ENCODE assay signal across 24 mouse cellular contexts in the genomic region with DNA sequence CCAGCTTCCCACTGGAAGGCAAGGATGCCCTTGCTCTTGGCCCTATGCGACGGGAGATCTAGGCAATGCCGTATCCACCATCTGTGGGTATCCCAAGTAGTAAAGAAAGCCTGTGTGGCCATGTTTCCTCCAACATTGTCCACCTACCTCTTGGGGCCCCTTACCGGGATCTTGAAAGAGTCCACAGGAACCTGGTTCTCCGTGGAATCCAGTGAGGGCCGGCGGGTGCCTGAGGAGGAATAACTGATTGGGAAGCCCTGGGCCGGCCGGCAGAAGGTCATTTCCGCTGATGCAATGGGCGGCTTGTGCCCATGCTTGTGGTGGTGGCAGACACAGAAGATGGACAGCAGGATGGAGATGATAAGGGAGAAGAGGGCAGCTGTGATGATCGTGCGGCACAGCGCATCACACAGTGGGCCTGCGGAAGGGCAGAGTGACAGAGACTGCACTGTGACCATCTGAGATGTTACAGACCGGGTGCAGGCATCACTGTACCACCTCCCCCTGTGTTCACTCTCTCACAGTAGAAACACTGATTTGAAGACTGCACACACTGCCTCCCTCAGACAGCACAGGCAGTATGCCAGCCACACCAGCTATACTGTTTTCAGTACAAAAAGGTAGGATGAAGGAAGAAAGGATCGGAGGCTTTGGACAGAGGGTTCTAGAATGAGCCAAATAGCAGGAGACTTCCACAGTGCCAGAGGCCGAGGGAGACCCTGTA. TPM values are rescaled to one million over a fixed set of nuclear protein-coding genes. Genes with fewer than 3 reads are reported as not detected.
DNase-seq lines count a peak whose midpoint lies in the region.
"Had no signal": no experiment of that assay in that cellular context is flagged by ENCODE, and none has a peak within 500 bp of the region (broad histone marks: within the 10 kb centered on the region; RNA-seq: fewer than 3 reads in every experiment).

No protein-coding gene starts in this region.

- no peaks in the 10 kb centered on the region; the same call in 1 of the 2 replicates for H3K4me1 ChIP-seq in heart, embryonic 10.5 days
- H3K4me1 ChIP-seq: embryonic facial prominence, embryonic 15.5 days; forebrain, embryonic 10.5 days; forebrain, embryonic 15.5 days; heart, embryonic 12.5 days; hindbrain, embryonic 15.5 days had no signal

- H3K27ac ChIP-seq in heart, embryonic 10.5 days, result no peak overlapping the region
- H3K27ac ChIP-seq: embryonic facial prominence, embryonic 15.5 days; forebrain, embryonic 10.5 days; forebrain, embryonic 15.5 days; gastrocnemius, adult 2 months; heart, adult 2 months; hindbrain, embryonic 15.5 days had no signal

- DNase-seq in heart, embryonic 10.5 days (ENCODE audit: low spot score), result peak; percentile 70
- DNase-seq in heart, adult 18-20 months, result no peak
- DNase-seq in left cerebral cortex, postnatal 25 days (ENCODE audit: low spot score in 2 of 2), result peak; percentile 31 to 70
- DNase-seq in left cerebral cortex, adult 11 months (ENCODE audit: low spot score), result no peak
- peak; percentile 37 for DNase-seq in right cerebral cortex, postnatal 14 days
- no peak for DNase-seq in right cerebral cortex, adult 18-20 months
- no peak for DNase-seq in gastrocnemius, postnatal 14 days
- DNase-seq: adrenal gland, adult 8-10 months; adrenal gland, postnatal 36 days; cerebellum, adult 11 months; cerebellum, adult 8-10 months; cerebellum, postnatal 14 days; embryo, embryonic 11 days; gastrocnemius, adult 2 months; gastrocnemius, postnatal 36 days had no signal

- H3K9me3 ChIP-seq in heart, embryonic 10.5 days, result no peaks in the 10 kb centered on the region
- H3K9me3 ChIP-seq: embryonic facial prominence, embryonic 15.5 days; forebrain, embryonic 10.5 days; forebrain, embryonic 15.5 days; G1E; heart, embryonic 12.5 days; hindbrain, embryonic 15.5 days had no signal

- H3K36me3 ChIP-seq in heart, embryonic 10.5 days, result no peaks in the 10 kb centered on the region
- H3K36me3 ChIP-seq: embryonic facial prominence, embryonic 15.5 days; forebrain, embryonic 10.5 days; forebrain, embryonic 15.5 days; G1E; heart, embryonic 12.5 days; hindbrain, embryonic 15.5 days had no signal

- 88% methylated on average over 18 of the region's 18 CpGs for WGBS in heart, embryonic 10.5 days

- no peaks in the 10 kb centered on the region for H3K27me3 ChIP-seq in heart, embryonic 10.5 days (ENCODE audit: insufficient read depth, poor library complexity, severe bottlenecking)
- H3K27me3 ChIP-seq: embryonic facial prominence, embryonic 15.5 days; forebrain, embryonic 15.5 days; hindbrain, embryonic 15.5 days had no signal

- intact Hi-C loops in left cerebral cortex, postnatal 25 days (cut with DNase I), result no loop called here
- intact Hi-C loops in gastrocnemius, postnatal 14 days (cut with DNase I; ENCODE audit: low total_unique reads), result no loop called here

- H3K4me3 ChIP-seq in heart, embryonic 10.5 days, result no peak overlapping the region
- H3K4me3 ChIP-seq: embryonic facial prominence, embryonic 15.5 days; erythroblast, embryonic 14.5 days; forebrain, embryonic 10.5 days; forebrain, embryonic 15.5 days; gastrocnemius, adult 2 months; heart, adult 2 months; heart, embryonic 12.5 days; hindbrain, embryonic 15.5 days had no signal

RNA-seq across cellular contexts. Expression of a gene that starts 24.1 kb away (rescaled TPM):
- 0.06 and 1.3 TPM in 2 replicates for polyA plus RNA-seq in heart, embryonic 10.5 days (2016; fragmentation: Nextera tagmentation; extraction: Ambion mirVana)
- total RNA-seq in heart, adult 18-20 months (2021), result 1 to 10 TPM; 3.3 to 5.3 TPM
- 1 to 10 TPM; 4.1 TPM for total RNA-seq in left cerebral cortex, postnatal 25 days (2021)
- total RNA-seq in gastrocnemius, postnatal 14 days (2021), result 10 to 100 TPM in 1 of 2 experiments, 1 to 10 TPM in 1; 8.5 to 16.1 TPM
- total RNA-seq: common myeloid progenitor, adult 5-6 weeks had no signal
- polyA plus RNA-seq: erythroblast, embryonic 14.5 days; G1E had no signal

RNA-seq across cellular contexts. Expression of a gene that starts 34.5 kb away (rescaled TPM):
- polyA plus RNA-seq in heart, embryonic 10.5 days (2016; fragmentation: Nextera tagmentation; extraction: Ambion mirVana), result 7.3 and 10.5 TPM in 2 replicates
- 10 to 100 TPM; 17.5 to 17.9 TPM for total RNA-seq in heart, adult 18-20 months (2021)
- total RNA-seq in left cerebral cortex, postnatal 25 days (2021), result 10 to 100 TPM; 11.8 to 13.0 TPM
- 10 to 100 TPM; 21.4 to 22.1 TPM for total RNA-seq in gastrocnemius, postnatal 14 days (2021)

Comparison
In these comparisons a context has a peak if more than half of its experiments do, and no peak if none do; other contexts are left out.
1. DNase-seq: peak in heart, embryonic 10.5 days (single experiment), left cerebral cortex, postnatal 25 days (2 of 2) and right cerebral cortex, postnatal 14 days (single experiment); none in heart, adult 18-20 months (0 of 2), left cerebral cortex, adult 11 months (single experiment), right cerebral cortex, adult 18-20 months (single experiment) and gastrocnemius, postnatal 14 days (single experiment).